Comparison of ENCODE assay signal across 26 mouse cellular contexts in the genomic region with DNA sequence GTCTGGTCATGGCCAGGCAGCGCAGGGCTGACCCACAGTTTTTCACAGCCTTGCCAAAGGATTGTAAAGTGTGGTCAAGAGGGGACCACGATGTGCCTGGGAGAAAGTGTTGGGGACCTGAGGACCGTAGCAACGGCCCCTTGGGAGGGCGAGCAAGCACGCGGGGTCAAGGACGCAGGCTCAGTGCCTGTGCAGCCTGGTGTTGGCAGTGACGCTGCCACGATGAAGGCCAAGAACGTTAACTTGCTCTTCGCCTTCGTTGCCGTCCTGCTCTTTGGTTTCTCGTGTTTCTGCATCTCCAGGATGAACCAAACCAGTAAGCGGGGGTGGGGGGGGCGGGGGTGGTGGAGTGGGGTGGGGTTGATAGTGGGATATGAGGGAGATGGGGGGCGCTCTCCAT. TPM values are rescaled to one million over a fixed set of nuclear protein-coding genes. Genes with fewer than 3 reads are reported as not detected.
"Had no signal": no experiment of that assay in that cellular context is flagged by ENCODE, and none has a peak within 500 bp of the region (broad histone marks: within the 10 kb centered on the region; RNA-seq: fewer than 3 reads in every experiment).

A gene (plus strand): TSS at position 209 of the 400 bp plus-strand sequence.

- DNase-seq: retina, postnatal 1 day; right cerebral cortex, adult 18-20 months; right cerebral cortex, postnatal 14 days; right cerebral cortex, postnatal 25 days; right cerebral cortex, postnatal 4 days; spleen, adult 18-20 months; thymus, adult 18-20 months; thymus, adult 2 months; thymus, postnatal 14 days; thymus, postnatal 25 days; thymus, postnatal 36 days; thymus, postnatal 4 days had no signal

- H3K27me3 ChIP-seq: neural tube, embryonic 12.5 days; neural tube, embryonic 13.5 days; neural tube, embryonic 15.5 days; stomach, embryonic 15.5 days had no signal

- H3K4me1 ChIP-seq: neural tube, embryonic 12.5 days; neural tube, embryonic 13.5 days; neural tube, embryonic 15.5 days; stomach, embryonic 15.5 days had no signal

- H3K36me3 ChIP-seq: neural tube, embryonic 12.5 days; neural tube, embryonic 13.5 days; neural tube, embryonic 15.5 days; stomach, embryonic 15.5 days had no signal

- H3K9me3 ChIP-seq: neural tube, embryonic 12.5 days; neural tube, embryonic 13.5 days; neural tube, embryonic 15.5 days; stomach, embryonic 15.5 days had no signal

- H3K27ac ChIP-seq: neural tube, embryonic 12.5 days; neural tube, embryonic 13.5 days; neural tube, embryonic 15.5 days; stomach, embryonic 15.5 days; stomach, postnatal 0 days had no signal

- H3K4me3 ChIP-seq: neural tube, embryonic 12.5 days; neural tube, embryonic 13.5 days; neural tube, embryonic 15.5 days; stomach, embryonic 15.5 days had no signal

RNA-seq across cellular contexts. Expression of the gene that starts here (rescaled TPM):
- total RNA-seq: neutrophil, adult 5-6 weeks had no signal
- polyA plus RNA-seq: neural tube, embryonic 11.5 days; neural tube, embryonic 12.5 days; neural tube, embryonic 13.5 days; neural tube, embryonic 14.5 days; neural tube, embryonic 15.5 days; small intestine, adult 2 months; spleen, adult 2 months; stomach, embryonic 14.5 days; stomach, embryonic 15.5 days; stomach, embryonic 16.5 days; stomach, postnatal 0 days; thymus, adult 2 months; thymus, postnatal 0 days; urinary bladder, adult 2 months had no signal
